Mouse (Mus musculus): Measurements from ENCODE around the gene Btbd10.

Btbd10 gene

DNA sequence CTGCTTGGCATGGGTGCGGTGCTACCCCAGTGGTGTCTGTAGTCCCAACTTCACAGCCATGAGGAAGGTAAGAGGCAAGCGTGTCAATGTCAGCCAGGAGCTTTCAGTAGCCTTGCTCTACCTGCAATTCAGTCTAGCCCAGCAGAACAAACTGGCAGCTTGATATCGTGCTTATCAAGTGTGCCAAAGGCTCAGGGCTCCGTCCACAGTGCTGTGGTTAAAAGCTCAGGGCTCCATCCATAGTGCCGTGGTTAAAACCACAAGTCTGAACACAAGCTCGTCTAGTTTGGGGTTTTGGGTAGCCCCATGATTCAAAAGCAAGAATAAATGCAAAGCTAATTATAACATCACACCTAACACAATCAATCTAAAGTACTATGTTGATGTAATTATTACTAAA is 74.6 kb downstream of the Btbd10 start:
- no peak for DNase-seq

DNA sequence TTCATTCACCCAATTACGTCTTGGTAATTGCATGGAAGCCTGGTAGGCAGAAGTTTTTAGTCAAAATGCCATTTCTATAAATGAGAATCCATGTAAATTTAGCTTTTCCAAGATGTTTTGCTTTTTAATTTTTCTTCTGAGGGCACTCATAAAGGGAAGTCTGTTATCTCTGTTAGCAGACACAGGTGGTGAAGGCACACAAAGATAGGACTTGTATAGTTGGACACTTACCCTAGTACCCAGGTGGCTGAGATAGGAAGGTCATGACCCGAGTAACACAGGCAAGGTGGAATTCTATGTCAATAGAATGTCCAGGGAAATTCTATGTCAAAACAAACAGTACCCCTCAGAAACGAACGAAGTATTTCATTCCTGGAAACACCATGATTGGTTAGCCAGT is 77.0 kb downstream of the Btbd10 start:
- DNase-seq, result no peak

DNA sequence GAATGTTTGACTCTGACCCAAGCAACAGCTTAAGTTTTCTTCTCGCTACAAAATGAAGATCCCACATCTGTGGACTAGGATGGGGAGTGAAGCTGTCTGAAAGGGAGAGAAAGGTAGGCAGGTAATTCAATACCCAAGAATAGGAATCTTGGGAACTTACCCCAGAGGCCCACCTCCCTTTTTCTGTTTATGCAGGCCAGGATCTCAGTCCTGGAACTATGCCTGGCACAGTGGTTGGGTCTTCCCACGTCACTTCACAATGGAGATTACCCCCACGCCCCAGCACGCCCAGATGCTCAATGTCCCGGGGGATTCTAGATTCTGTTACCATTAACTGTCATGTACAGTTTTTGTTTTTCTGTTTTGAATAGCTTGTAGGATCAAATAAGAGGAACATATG is 77.5 kb downstream of the Btbd10 start:
- no peak for DNase-seq

DNA sequence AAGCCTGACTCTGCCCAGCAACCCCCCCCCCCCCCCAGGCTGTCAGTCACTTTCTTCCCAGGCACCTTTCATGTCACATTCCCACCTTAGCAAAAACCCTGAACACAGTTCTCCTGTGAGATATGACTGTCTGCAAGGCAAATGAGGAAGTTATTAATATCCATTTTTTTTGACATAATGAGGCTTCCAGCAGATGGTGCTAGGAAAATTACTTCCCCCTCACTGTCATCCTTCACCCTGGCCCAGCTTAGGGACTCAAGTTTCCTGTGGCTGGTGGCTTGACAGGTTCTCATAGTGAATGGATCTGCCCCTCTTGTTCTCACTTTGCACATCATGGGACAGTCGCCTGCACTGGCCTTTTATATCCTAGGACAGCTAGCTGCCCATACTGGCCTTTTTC is 80.0 kb downstream of the Btbd10 start:
- no peak for DNase-seq

DNA sequence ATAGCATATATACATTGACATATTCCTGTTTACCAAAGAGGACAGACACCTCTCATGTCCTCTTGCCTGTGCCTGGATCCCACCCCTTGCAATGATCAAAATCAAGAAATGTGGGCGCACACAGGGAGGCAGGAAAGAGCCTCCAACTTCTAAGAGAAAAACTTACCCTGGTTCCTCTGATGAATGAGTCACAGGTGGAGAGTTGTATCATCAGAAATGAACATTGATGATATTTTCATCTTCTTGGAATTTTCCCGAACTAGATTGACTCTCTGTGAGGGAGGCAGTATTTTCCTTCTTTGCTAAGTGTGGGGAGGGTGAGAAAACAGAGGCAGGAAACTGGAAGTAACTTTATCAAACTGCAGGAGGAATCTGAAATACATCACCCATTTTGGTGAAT is 83.8 kb downstream of the Btbd10 start:
- DNase-seq, result no peak

DNA sequence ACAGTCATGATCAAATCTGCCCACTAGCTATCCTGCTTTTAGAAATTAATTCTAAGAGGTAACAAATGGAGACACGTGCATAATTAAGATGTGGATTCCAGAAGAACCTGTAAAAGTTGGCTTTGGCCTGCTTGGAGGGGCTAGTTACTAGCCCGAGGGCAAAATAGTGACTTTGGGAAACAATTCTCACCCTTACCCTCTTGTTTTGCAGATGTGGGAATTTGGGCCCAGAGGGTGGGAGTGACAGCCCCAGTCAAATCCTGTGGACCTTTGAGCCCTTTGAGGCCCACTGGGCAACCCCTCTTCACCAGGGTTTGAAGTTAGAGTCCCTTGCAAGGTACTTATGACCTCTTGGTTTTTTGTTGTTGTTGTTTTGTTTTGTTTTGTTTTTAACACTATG is 89.9 kb downstream of the Btbd10 start:
- DNase-seq, result no peak

DNA sequence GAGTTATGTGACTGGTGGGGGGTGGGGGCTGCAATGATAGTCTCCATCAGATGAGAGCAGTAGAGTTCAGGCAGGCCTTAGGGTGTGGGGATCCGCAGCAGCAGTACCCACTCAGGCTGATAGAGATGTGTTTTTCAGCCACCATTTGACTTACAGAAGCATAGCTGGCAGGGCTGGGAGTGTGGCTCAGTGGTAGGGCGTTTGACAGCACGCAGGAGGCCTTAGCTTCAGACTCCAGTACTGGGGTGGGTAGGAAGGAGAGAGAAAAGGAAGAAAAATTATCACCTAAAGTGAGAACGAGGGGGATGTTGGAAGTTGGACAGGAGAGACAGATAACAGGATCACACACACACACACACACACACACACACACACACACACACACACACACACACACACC is 90.7 kb downstream of the Btbd10 start:
- DNase-seq, result no peak

DNA sequence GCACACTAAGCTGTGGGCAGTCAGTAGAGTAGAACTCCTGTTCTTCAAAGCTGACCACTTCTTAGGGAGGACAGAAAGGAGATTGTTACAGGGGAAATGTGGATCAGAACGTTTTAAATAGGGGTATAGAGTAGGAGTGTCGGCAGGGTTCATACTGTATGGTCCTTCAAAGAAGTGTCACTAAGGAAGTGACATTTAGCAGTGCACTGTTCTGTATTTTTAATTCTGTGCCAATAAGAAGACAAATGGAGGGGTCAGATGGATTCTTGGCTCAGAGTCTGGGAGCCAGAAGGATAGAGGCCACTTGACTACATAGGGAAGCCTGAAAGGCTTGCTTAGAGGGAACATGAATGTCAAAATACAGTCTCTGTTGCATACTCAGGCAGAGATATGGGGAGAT is 91.9 kb downstream of the Btbd10 start:
- DNase-seq, result peak; percentile 48 to 49

DNA sequence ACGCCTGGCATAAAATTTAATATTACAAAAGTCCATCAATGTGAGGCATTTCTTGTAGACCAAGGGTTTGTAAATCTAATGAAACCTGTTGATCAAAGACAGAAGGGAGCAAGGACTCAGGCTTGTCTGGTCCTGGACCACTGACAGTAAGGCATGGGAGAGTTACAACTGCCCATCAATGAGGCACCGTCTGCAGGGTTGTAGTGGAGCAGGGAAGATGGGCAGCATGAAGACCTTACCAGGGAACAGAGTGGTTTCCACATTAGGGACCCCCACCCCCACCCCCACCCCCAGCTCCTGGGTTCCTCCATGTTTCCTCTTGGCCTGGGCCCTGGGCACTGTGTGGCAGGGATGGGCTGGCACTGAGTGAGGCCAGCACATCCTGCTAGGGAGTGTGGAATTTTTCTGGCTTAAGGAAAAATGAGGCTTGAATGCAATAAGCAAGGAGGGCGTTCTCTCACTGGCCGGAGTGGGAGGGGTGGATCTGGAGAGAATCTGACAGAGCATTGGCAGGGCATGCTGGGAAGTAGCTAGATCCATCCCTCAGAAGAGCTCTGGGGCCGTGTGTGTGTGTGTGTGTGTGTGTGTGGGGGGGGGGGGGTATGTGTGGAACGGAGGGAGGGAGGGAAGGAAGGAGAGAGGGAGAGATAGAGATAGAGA is 96.7 kb downstream of the Btbd10 start:
- DNase-seq, result peak in 1 of 2 experiments; percentile 37

DNA sequence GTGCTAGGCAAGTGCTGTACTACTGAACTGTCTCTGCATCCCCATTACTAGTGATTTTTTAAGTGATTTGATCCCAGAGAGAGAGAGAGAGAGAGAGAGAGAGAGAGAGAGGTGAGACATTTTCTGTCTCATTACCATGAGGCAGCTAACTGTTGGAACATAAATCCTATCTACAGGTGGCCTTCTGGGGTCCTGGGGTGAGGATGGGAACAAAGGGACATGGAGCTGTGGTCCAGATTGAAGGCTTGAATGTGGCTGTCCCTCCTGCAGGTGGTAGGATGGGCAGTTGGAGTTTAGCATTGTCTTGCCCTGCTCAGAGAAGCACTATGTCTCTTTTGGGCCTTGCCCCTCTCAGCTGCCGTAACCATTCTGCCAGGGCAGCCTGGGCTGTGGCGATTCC is 98.2 kb downstream of the Btbd10 start:
- DNase-seq, result peak; percentile 51 to 59

DNA sequence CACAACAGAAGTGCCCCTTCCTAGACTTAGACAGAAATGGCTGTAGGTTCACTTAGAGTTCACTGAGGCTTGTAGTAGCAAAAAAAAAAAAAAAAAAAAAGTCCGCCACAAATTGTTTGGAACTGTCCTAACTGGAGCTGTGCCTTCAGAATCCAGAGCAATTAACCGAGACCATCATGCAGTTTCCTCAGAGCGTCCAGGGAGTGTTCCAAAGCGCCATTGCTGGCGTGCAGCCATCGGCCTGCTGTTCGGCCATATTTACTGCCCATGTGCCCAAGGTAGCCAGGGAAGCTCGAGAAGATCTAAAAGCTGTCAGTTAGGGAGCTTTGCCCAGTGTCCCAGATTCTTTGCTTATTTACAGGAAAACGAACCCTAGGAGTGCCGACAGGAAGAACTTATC is 98.6 kb downstream of the Btbd10 start:
- peak; percentile 97 for DNase-seq

DNA sequence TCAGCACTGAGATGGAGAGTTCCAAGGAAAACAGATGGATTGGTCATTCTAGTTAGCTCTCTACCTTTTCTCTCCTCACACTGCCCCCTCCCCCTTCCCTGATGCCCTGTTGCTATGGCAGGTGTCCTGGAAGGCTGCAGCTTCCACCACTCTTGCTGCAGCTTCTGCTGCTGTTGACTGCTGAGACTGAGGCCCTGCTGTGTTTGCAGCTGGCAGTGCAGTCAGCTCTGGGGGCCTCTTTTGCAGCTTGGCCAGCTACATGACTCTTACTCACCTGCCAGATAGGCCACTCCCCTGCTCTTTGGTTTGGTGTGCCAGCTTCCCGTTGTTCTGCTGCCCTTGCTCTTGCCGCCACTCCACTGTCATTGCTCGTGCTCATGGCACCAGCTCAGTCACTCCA is 99.3 kb downstream of the Btbd10 start:
- peak; percentile 77 to 78 for DNase-seq

DNA sequence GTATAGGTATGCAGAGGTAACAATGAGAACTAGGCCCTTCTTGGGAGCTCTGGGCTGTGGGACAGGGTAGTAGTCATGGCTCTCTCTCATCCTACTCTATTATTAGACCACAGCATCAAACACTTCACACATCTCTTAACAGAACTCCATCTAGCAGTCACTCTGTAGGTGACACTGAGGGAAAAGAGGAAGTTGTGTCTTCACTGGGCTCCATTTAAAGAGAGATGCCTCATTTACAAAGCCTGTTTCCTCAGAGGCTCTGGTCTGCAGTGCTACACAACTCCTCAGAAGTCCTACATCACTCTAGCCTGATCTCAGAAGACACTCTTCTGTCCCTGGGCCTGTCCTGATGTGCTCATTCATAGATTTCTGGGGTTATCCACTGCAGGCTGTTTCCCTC is 100.1 kb downstream of the Btbd10 start:
- DNase-seq, result no peak

DNA sequence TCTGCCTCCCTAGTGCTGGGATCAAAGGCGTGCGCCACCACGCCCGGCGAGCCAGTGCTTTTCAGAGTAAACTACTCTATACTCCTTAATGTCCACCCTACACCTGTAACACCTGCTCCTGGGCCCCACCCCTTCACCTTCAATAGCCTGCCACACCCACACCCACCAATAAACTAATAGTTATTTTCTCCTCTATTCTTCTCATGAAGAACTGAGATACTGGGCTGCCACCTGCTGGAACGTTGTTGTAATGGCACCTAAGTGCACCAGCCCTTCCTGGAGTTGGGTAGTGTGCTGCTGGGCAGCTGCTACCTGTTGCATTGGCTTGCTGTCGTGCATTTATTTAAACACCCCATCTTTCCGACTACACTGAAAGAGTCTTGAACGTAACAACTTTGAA is 100.9 kb downstream of the Btbd10 start:
- peak; percentile 88 to 90 for DNase-seq
